Mouse (Mus musculus) heart, adult 2 months (tissue): ENCODE measurements around the gene Gm20521.

ENCODE experiments used
- CTCF ChIP-seq: fragments of 200-600 bp; IDR thresholded peaks from 2 replicates; pipeline ENCODE4 v1.8.1; 2022; ENCODE audit warnings: antibody characterized with exemption, mild to moderate bottlenecking, moderate library complexity
- EP300 ChIP-seq: fragments of 200-500 bp; IDR thresholded peaks from 2 replicates; pipeline ENCODE4 v1.6.1; 2011; ENCODE audit warnings: low read depth, low read length, control low read depth; ENCODE audit not compliant: insufficient read depth
- POLR2A ChIP-seq: fragments of 200-500 bp; IDR thresholded peaks from 2 replicates; pipeline ENCODE4 v1.6.1; 2011; ENCODE audit warnings: mild to moderate bottlenecking, low read depth, low read length, control low read depth; ENCODE audit not compliant: insufficient read depth

- TF ChIP-seq CTCF (no peak), EP300 (peak; percentile 65; the same call in 1 of the 2 replicates), POLR2A (peak; percentile 95)
These were observed at the start of gene Gm20521, which contains the start of gene Bcl2l2 for GRCm38 (mm10) chr14:54883154-54884021.
